Mouse (Mus musculus): Measurements from ENCODE around the gene Iqcn. TPM values are rescaled to one million over a fixed set of nuclear protein-coding genes. Genes with fewer than 3 reads are reported as not detected.

The Iqcn gene
- total RNA-seq, 2 experiments from 2014 or later = not detected

DNA sequence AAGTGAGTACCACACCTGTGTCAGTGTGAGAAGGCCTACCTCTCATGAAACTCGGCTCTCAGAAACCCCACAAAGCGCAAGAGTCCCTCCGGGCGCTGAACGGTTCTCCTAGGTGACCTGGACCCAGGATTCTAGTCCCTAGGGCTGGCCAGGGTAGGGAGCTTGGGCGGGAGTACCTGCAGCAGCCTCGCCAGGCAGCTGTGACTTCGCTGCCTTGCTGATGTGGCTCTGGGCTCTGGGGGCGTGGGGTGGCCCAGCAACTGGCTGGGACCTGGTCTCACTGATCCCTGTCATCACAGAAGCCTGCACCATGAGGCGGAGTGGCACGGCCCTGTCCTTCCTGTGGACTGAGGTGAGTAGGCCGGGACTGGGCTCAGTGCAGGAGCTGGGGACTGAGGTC, 21.0 kb downstream of the Iqcn start:
- ATAC-seq (replicated peaks; ENCODE audit: poor library complexity, severe bottlenecking) = no peak

DNA sequence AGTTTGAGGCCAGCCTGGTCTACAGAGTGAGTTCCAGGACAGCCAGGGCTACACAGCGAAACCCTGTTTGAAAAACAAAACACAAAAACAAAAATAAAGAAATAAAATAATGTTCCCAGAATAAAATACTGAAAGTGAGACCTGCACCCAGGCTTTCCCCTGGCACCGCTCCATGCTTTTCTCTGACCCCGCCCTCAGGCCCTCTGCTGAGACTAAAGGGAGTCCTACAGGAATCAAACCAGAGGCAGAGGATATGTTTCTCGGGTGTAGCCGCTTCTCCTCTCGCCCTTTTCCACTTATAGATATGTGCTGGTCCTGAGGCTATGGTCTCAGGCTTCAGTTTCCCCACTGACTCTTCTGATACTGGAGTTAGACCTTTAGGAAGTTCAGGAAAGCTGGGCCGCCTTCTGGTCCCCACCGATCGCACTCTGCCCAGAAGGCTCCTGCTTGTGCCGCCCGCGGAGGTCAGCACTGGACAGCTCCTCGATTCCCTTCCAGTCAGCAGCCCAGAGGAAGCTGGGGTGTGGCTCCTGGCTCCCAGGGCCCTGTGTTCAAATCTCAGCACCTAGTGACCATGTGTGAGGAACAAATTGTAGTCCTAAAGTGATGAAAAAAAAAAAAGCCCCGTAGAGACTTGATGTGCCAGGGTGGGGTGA, 22.7 kb downstream of the Iqcn start:
- 0 out of 2 replicates have a peak, but pooled peaks have one; percentile 26 for ATAC-seq (replicated peaks; ENCODE audit: poor library complexity, severe bottlenecking)

DNA sequence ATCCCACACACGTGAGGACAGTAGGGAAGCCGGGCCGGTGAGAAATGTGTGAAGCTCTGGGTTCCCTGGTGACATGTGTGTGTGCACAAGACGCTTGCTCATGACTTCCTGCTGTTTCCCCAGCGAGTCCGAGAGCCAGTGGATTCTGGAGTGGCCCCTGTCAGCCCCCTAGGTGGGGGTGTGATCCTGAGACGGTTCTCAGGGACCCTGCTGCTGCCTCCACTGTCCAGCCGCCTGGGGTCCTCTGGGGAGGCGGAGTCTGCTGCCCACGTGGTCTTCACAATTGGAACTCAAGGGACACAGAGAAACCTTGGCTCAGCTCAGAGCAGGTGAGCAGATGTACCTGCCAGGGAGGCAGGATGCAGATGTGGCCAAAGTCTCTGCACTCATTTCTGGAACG, 23.5 kb downstream of the Iqcn start:
- no peak for ATAC-seq (replicated peaks; ENCODE audit: poor library complexity, severe bottlenecking)

DNA sequence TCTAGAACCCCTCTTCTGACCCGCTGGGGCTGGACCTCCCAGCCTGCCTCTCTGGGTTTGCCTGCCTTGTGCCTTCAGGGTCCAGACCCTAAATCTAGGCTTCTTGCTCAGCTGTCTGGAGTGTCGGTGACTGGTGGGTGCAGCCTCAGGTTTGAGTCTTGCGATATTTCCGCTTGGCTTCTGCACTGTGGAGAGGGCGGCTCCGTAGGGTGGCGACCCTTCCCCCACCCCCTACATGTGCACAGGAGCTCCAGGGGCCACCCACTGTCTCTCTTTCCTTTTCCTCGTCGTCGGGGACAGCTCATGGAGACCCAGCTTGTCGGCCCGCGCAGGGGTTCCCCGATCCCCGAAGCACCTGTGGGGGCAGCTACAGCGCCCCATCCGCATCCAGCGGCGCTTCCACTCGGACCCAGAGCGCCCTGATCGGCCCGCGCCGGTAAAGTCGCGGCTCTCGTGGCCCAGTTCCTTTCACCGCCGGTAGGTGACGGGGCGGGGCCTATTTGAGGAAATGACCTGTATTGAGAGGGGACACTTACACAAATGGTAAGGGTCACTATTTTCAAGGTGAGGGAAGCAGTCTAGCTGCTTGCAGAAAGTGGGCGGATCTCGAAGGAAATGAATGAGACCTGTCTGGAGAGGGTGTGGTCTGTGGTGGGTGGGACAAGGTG, 26.7 kb downstream of the Iqcn start:
- ATAC-seq (replicated peaks; ENCODE audit: poor library complexity, severe bottlenecking) = peak; percentile 84

DNA sequence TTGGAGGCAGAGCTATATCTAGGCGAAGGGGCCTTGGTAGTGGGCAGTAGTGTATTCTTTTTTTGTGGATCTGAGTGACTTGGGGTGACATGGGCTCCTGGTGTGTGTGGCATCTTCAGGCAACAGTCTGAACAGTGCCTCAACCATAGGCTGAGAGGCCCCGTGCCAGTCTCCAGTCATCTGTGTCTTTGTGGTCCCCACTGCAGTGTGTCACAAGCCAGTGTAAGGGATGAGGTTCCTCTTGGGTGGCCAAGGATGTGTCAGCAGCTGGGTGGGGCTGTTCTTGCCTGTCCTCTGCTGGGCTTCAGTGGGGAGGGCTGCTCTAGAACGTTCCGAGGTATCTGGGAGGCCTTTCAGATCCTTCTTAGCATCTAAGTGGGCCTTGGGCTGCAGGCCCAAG, 27.7 kb downstream of the Iqcn start:
- ATAC-seq (replicated peaks; ENCODE audit: poor library complexity, severe bottlenecking) = peak; percentile 57

DNA sequence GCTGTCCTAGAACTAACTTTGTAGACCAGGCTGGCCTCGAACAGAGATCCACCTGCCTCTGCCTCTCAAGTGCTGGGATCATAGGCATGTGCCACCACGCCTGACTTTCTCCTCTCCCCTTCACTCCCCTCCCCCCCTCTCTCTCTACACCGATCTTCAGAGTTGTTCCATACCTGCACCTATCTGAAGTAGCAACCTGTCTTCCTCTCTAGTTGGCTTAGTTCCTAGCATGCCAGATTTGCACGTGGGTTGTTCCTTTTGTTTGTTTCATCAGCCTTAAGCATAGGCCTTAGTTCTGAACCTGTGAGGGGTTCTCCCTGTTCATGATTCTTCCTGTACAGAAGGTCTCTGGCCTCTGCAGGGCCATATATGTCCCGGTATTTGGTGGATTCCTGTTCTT, 34.4 kb downstream of the Iqcn start:
- ATAC-seq (replicated peaks; ENCODE audit: poor library complexity, severe bottlenecking) = no peak

DNA sequence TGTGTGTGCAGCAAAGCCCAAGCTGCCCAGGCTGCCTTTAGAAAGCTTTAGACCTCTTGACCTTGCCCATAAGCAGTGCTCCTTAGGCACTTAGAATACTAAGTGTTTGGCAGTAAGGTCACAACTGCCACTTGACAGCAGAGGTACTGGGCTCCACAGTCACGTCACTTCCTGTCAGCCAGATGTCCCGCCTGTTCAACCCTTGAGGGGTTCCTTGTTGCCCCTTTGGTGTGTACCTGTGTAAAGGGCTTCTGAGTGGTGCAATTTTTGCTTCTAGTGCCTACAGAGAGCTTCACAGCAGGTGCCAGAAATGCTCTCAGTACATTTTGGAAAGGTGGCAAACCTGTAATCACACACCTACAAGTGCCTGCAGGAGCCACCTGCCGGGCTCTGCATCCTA, 35.0 kb downstream of the Iqcn start:
- ATAC-seq (replicated peaks; ENCODE audit: poor library complexity, severe bottlenecking) = no peak

DNA sequence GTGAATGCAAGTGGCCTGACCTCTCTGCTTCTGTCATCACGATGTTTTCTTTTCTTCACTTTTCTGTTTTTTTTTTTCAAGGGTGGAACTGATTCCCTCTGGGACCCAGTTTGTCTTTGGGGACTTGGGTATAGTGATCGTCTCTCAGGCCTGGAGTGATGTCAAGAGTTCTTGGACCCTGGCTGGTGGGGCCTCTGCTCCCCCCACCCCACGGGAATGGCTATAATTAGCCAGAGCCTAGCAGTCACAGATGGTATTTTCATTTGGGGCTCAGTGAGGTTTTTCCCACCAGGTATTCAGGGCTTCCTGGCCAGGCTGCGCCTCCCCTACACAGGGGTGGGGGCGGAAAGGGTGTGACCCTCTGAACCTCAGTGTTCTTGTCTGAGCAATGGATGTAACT, 38.4 kb downstream of the Iqcn start:
- ATAC-seq (replicated peaks; ENCODE audit: poor library complexity, severe bottlenecking) = no peak

DNA sequence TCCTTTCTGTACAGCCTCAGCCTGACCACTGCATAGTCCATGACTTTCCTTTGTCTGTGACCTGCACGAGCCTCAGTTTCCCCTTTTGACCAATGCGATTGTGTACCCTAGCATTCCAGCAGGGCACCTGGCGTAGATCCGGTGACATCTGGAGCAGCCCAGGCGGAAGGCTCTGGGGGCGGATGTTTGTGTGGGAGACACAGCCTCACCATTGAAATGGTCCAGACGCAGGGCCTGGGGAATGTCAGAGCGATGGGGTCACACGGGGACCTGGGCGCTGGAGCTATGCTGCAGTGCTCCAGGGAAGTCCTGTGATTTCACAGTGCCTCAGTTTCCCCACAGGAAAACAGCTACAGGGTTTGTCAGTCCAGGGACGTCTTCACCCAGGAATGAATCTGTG, 38.9 kb downstream of the Iqcn start:
- ATAC-seq (replicated peaks; ENCODE audit: poor library complexity, severe bottlenecking) = no peak

DNA sequence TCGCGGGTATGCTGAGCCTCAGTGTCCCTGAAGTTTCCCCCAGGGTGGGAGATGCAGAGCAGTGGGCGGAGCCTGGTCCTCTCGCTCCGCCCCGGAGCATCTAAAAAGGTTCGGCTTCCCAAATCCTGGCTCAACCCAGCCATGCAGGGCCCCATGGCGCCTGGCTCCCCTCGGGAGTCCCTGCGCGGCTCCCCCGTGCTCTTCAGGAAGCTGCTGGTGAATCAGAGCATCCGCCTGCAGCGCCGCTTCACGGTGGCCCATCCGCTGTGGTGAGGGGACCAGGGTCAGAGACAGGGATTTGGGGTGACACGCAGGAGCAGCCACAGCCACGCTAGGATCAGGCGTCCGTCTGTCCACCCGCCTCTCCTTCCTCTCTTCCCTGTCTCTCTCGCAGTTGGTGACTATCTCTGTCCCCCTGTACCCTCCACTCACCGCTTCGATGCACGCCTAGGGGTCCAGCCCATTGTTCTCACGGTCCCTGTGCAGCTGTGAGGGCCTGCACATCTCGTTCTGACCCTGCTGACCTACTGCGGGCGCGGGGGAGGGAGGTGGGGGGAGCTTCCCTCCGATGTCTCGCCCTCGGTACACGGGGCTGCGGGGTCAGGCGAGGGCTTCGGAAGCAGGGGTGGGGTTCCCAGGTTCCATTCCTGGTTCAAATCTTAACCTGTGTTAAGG, 39.9 kb downstream of the Iqcn start:
- ATAC-seq (replicated peaks; ENCODE audit: poor library complexity, severe bottlenecking) = peak; percentile 44

DNA sequence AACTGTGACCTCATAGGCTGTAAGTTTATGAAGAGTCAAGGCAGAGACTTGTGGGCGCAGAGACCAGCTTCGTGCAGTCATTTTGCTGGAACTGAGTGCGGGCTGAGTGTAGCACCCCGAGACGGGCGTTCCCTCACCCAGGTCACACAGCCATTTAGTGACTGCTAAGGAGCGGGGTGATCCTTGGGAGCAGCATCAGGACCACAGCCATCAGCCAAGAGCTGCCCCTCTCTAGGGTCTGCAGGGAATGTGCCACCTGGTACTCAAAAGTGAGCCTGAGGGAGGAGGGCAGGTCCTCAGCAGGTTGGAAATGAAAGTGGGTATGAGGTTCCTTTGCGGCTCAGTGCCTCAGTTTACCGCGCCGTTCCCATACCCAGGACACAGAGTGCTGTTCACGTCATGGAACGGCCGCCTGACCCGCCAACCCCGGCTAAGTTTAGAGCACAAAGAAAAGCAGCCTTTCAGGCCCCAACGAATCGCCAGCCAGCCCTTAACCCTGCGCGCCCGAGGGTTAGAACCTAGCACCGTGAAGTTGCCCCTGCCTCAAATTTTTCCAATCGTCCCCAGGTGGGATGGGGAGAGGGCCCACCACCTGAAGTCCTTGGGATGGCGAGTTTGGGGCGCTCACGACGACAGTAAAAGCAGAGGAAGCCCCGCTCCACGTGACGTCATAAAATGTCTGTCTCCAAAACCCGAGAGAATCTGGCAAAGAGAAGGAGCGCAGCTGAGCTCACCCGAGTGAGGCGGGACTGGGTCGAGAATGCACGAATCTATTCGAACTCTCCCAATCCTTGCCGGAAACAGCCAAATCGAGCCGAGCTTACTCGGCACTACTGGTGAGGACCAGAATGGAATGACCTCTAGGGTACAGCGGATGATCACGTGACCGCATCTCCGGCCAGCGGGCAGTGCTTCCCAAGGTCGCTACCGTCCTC, 40.7 kb downstream of the Iqcn start:
- peak; percentile 26; the same call in 1 of the 2 replicates for ATAC-seq (replicated peaks; ENCODE audit: poor library complexity, severe bottlenecking)

DNA sequence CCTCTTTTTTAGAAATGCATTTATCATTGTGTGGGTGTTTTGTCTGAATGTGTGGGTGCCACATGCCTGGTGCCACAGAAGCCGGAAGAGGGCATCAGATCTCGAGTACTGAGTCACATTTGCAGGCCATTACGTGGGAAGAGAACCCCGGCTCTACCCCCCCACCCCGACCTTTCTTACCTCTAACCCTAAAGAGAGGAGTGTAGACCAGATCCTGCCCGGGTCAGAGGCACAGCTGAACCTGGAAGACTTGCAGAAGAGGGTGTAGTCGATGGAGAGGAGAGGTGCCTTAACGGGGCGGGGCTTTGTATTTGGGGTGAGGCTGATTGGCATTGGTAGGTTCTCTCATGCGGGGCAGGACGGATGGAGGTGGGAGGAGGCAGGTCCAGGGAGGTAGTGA, 41.5 kb downstream of the Iqcn start:
- ATAC-seq (replicated peaks; ENCODE audit: poor library complexity, severe bottlenecking) = no peak

DNA sequence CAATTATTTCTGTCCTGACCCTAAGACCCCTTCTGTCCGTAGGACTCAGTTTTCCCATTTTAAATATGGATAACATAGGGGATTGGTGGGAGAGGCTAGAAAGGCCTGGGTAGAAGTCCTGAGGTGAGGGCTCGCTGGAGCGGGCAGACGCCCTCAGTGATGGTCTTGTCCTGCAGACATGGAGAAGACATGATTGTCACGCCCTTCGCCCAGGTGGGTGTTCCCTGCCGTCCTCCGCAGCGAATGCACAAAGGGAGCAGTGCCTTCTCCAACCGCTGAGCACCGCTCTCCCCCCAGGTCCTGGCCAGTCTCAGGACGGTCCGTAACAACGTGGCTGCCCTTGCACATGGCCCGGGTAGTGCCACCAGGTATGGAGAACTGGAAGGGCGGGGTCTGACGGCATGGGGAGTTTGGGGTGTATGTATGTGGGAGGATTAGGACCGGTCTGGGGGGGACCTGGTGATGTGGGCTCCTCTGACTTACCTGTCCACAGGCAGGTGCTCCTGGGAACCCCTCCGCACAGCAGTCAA, 42.5 kb downstream of the Iqcn start:
- ATAC-seq (replicated peaks; ENCODE audit: poor library complexity, severe bottlenecking) = no peak

DNA sequence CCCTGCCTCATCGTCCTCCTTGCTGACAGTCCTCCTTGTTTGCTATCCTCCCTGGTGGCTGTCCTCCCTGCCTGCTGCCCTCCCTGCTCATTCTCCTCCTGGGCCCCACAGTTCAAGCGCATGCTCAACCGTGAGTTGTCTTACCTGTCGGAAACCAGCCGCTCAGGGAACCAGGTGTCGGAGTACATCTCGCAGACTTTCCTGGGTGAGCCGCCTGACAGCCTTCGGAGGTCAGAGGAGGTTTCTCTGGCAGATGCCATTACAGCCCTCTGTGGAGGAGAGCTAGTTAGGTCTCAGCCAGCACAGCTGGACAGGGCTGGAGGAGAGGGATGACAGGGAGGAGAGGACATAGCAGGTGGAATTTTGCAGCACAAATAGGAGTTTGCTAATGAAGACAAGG, 43.4 kb downstream of the Iqcn start:
- ATAC-seq (replicated peaks; ENCODE audit: poor library complexity, severe bottlenecking) = no peak

DNA sequence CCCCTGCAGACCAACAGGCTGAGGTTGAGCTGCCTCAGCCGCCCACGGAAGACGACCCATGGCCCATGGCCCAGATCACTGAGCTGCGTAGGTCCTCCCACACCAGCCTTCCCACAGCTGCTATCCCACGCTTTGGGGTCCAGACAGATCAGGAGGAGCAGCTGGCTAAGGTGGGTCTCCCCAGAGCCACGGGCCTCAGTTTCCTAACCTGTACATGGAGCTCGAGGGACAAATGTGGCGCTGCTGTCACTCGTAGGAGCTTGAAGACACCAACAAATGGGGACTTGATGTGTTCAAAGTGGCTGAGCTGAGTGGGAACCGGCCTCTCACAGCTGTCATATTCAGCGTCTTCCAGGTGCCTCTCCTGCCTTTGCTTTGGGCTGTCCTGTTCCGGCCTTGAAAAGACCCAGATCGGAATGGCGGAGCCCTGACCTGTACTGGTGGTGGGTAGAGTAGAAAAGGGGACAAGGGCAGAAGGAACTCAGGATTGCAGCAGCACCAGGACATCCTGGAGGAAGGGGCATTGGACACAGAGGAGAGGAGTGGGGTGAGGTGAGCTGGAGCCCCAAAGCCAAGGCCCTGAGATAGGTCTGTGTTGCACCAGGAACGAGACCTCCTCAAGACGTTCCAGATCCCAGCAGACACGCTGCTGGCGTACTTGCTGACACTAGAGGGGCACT, 44.1 kb downstream of the Iqcn start:
- no peak for ATAC-seq (replicated peaks; ENCODE audit: poor library complexity, severe bottlenecking)

DNA sequence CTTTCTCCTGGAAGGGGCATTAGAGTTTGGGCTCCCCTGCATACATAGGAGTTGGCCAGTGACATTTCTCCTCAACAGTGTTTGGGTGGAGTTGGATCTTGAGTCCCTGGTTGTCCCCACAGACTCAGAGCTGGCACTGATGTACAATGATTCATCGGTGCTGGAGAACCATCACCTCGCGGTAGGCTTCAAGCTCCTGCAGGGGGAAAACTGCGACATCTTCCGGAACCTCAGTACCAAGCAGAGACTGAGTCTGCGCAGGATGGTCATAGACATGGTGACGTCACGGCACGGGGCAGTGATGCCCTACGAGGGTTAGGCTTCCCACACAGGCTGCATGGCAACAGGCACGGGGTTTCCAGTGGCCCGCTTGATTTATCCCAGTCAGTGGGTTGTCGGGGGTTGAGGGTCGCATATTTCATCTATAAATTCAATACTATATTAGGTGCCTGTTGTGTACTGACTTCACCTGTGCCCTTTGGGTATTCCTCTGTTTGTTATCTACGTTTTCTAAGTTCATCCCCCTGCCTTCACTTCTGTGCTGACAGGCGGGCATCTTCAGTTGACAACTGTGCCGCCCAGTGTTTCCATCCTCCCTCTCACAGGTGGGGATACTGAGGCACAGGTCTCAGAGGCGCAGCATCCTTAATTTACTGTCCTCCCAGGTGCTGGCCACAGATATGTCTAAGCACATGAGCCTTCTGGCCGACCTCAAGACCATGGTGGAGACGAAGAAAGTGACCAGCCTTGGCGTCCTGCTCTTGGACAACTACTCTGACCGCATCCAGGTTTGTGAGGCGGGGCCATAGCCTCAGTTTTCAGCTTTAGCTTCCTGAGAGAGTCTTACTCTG, 45.2 kb downstream of the Iqcn start:
- no peak for ATAC-seq (replicated peaks; ENCODE audit: poor library complexity, severe bottlenecking)

DNA sequence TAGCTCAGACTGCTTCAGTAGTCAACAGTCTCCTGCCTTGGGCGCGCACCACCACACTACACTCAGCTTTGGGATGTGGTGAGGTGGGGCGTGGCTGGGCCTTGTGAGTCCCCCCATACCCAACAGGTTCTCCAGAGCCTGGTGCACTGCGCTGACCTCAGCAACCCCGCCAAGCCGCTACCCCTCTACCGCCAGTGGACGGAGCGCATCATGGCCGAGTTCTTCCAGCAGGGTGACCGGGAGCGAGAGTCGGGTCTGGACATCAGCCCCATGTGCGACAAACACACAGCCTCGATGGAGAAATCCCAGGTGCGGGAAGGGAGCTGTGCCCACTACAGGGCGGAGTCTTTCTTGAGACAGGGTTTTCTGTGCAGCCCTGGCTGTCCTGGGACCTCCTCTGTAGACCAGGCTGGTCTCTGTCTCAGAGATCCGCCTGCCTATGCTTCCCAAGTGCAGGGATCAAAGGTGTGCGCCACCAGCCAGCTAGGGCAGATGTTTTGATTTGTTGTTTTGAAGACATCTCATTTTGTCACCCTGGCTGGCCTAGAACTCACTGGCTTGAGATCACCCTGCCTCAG, 45.9 kb downstream of the Iqcn start:
- ATAC-seq (replicated peaks; ENCODE audit: poor library complexity, severe bottlenecking) = no peak

DNA sequence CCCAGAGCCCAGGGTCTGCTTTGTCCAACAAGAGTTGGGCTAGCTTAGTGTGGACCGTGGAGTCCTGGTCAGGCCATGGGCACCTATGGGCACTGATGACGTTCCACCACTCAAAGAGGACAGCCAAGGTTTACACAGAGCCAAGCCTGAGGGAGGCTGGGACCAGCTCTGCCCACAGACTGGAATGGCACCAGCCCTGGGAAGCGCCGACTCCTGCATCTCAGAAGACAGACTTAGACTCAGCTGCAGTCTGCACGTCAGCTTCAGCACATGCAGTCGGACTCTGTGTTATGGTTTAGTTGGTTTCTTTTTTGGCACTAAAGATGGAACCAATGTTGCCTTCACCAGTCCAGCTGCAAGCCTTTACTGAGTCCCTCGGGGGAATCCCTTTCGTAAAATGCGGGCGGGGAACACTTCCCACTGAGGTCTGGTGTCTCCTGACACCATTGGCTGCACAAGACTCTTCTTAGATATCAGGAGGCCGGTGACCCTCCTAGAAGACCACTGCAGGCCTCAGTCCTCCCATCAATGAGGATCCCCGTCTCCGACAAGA, 46.9 kb downstream of the Iqcn start:
- ATAC-seq (replicated peaks; ENCODE audit: poor library complexity, severe bottlenecking) = no peak

All from granulocyte monocyte progenitor cell, adult 5-6 weeks (primary cell).